Mouse (Mus musculus) T-cell, adult 2 months (primary cell): Measurements from ENCODE around the gene Ptprd.

Experiments used
- DNase-seq: peaks from one replicate; pipeline ENCODE4 v3.0.0; 2022; ENCODE audit warnings: low spot score

Gene Ptprd

GRCm38 (mm10) chr4:76652971-76653370, 1558.8 kb downstream of the Ptprd start:
- DNase-seq = no peak

GRCm38 (mm10) chr4:76621740-76622139, 1590.0 kb downstream of the Ptprd start:
- DNase-seq = no peak

- DNase-seq = no peak
These were observed 1595.1 kb downstream of the Ptprd start for GRCm38 (mm10) chr4:76616614-76617013.

- no peak for DNase-seq
These were observed 1603.5 kb downstream of the Ptprd start for GRCm38 (mm10) chr4:76608246-76608645.

GRCm38 (mm10) chr4:76606808-76607207, 1605.0 kb downstream of the Ptprd start:
- no peak for DNase-seq

DNA sequence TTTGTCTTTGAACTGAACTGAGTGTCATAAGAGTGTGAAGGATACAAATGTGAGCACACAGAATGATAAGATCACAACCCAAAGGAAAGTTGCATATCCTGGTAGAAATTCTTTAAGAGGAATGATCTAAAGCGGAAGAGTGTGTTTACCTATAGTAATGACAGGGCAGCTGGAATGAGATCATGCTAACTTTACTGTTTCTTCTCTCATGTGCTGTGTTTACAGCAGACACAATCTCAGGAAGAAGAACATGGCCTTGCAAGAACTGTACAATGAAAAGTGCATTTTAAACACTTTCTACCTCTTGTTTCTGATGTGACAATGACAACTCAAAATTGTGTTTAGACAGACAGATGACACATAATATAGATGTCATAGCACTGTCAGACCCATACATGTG, 1621.0 kb downstream of the Ptprd start:
- no peak for DNase-seq

- DNase-seq = no peak
These were observed 1628.7 kb downstream of the Ptprd start for GRCm38 (mm10) chr4:76583025-76583424.

DNA sequence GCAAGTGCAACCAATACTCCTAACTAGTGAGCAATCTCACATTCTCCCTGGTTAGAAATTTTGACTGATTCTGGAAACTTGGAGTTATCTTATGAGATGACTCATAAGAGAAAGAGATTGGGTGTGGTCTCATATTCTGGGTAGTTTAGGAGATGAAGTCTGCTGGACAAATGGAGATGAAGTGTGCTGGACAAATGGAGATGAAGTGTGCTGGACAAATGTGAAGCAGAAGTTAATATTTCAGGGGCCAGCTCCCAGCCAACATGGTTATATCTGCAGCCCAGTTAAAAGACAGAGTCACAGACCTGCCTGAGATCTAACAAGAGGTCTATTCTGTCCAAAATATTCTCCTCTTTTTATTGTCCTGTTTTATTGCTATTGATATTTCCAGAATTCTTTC, 1645.8 kb downstream of the Ptprd start:
- DNase-seq = no peak

- no peak for DNase-seq
These were observed 1670.0 kb downstream of the Ptprd start for GRCm38 (mm10) chr4:76541769-76542168.

GRCm38 (mm10) chr4:76532926-76533325, 1678.8 kb downstream of the Ptprd start:
- no peak for DNase-seq

- no peak for DNase-seq
These were observed 1686.5 kb downstream of the Ptprd start for GRCm38 (mm10) chr4:76525281-76525680.

GRCm38 (mm10) chr4:76503279-76503601, 1708.5 kb downstream of the Ptprd start:
- no peak for DNase-seq

DNA sequence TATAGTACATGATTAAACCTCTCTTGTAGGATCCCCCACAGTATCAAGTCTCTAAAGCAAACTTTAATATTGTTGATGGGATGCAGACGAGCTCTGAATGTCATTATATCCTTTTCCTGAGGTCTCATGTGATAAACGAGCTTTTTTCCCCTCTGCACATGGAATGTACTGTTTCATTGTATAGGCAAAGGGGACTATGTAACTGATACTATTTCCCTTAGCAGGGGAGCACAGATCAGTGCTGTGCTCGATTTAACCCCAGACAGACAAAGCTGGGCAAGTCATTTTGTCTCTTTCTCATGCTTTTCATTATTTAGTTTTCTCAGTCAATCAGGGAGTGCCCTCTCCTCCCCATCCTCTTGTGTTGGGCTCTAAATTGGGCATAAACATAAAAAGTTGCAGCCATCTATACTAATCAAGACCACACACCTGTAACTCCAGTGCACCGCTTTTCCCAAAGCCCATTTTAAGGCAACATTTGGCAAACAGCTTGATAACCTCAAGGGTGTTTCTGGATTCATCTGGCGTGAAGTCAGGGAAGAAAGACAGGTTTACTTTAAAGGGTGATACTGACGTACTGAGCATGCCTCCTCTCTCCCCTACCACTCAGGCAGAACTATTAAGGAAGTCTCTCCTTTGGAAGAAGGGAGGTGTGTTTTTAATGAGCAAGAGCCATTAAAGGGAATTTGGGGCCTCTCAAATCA, 1709.0 kb downstream of the Ptprd start:
- DNase-seq = no peak

DNA sequence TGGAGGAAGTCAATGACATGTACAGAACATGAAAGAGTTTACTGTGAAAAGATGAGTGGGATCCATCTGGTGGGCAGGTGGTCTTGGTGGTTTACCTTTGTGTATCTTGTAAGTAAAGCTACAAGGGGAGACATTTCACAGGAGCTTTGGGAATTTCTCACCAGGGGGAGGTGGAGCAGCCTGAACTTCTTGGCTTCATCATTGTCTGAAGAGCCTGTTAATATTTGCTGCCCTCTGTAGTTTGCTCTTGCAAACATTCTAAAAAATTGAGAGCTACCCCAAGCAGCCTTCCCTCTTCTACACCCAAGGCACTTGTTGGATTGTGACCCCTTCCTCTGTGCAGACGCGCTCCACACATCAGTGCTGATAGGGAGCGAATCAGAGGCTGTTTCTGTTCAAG, 1725.9 kb downstream of the Ptprd start:
- DNase-seq = no peak

DNA sequence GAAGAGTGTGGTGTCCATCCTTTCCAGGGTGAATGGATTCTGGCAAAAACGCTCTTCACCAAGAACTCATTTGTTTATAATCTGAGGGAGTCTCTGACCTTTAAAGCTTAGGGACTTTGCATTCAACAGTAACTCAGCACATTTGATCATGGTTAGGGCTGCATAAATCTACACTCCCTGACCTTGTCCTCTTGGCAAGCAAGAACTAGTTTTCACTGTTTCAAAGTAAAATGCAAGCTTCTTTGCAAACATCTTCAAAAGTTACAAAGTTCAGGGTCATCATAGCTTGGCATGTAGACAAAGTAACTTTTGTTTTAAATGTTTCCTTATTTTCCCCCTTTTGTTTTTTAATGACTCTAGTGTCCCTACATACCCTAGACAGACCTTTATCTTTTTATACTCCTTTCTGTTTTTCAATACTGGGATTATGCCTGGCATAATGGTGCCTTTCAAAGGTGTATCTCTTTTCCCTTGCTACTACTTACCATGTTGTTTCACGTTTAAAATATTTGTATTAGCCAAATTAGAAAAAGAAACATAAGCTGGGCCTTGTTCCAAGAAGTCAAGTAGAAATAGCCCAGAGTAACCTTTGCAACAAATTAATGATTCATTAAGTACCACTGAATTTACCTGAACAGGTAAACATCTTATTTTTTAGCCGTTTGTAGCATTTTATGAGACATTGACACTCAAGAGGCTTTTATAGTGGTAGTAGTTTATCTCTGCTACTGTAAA, 1743.2 kb downstream of the Ptprd start:
- no peak for DNase-seq

GRCm38 (mm10) chr4:76464682-76465081, 1747.1 kb downstream of the Ptprd start:
- no peak for DNase-seq

GRCm38 (mm10) chr4:76461336-76461735, 1750.4 kb downstream of the Ptprd start:
- DNase-seq = no peak

DNA sequence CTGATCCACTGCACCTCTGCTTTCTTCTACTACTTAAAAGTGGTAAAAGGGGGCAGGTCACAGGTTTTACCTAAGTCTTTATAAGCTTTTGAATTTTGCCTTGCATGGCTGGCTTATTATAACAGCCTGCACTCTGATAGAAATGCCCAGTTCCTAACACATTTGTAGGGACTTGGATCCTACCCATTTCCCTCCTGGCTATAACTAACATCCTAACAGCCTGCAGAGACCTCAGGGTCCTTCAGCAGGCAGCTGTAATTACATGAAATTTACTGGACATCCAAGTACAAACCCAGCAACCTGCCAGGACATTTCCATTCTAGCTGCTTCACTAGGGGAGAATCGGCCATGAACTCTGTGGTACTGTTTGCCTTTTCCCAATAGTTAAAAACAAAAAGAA, 1751.2 kb downstream of the Ptprd start:
- DNase-seq = no peak

- no peak for DNase-seq
These were observed 1752.1 kb downstream of the Ptprd start for GRCm38 (mm10) chr4:76459621-76460020.

DNA sequence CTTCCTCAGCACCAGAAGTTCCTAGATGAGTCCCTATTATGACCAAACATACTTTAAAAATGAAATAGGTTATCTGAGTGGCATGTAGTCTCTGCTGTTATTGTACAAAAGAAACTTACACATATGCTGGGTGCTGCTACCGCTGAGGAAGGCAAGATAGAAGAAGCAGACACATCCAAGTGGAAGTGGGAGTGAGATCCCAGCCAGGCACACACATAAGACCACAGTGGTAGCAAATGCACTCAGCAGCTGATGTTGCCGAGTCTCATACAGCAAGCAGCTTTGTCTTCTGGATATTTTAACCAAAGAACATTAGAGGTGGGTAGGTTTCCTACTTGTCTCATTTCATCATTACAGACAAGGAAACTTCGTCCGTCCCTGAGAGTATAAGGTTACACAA, 1759.5 kb downstream of the Ptprd start:
- no peak for DNase-seq

DNA sequence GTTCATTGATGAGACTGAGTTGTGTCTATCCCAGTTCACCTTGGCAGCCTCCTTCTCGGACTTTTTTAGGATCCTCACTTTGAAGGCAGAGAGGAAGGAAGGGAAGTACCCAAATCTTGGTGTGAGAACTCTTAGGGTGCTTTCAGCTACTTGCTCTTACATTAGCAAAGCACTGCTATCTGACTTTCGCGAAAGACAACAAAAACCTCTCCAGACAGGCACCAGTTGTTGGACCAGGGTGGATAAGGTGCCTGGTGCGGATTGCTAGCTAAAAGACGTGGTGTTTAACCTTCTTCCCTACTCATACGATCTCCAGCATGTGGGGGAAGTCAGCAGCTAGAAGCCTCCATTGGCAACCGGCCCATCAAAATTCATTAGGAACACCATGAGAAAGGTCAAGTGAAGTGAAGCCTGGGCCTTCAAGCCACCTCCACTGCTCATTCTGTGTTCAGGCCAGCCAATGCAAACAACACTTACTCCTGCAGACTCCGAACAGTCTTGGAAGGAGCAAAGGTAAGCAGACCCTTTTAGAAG, 1760.7 kb downstream of the Ptprd start:
- no peak for DNase-seq

DNA sequence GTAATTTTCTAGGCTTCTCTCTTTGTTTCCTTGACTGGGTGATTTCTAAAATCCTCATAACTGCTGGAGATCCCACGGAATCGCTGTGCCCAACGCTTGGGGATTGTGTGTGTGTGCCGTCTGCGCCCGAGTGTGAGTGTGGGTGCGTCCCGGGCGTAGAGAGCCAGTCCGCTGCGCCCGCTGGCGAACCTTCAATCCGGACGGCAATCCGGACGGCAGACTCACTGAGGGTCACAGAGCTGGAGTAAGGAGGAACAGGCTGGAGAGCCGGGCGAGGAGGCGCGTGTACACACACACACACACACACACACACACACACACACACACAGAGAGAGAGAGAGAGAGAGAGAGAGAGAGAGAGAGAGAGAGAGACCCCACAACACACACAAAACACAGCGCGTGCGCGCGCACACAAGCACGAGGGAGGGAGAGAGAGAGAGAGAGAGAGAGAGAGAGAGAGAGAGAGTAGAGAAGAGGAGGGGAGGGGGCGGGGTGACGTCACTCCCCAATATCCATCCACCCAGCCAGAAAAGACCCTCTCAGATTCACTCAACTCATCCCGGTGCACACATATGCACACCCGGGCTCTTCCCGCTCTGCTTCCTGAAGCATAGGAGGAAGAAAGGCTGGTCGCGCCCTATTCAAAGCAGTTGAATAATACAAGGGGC, 1761.3 kb downstream of the Ptprd start:
- no peak for DNase-seq
